Mouse (Mus musculus): Measurements from ENCODE around the gene Cd27.

DNA sequence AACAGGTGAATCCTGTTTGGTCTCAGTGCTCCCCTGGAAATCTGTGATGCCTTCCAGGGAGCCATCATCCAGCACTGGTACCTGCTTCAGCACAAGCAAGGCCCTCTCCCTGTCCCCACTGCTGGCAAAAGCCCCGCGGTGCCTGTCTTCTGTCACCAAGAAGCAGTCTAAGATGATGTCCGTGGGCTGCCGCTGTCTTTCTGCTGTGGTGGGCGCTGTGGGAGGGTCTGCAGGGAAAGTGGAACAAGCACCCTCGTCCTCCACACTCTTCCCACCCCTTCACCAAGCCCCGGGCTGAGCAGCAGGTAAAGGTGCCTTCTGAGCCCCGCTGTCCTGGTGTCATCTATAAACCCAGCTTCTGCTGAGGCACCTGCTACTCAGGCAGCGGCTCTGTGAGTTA, 6.2 kb downstream of the Cd27 start:
- TF ChIP-seq CTCF (IDR thresholded peaks at IDR 0.05; ENCODE audit: low read depth) (no peak), EP300 (IDR thresholded peaks at IDR 0.05; ENCODE audit: low read depth) (no peak)

All from liver, embryonic 14.5 days (tissue).